Mouse (Mus musculus) lung, adult 2 months (tissue): ENCODE results near the gene Tns4. TPM values are rescaled to one million over a fixed set of nuclear protein-coding genes. Genes with fewer than 3 reads are reported as not detected.

Experiments used
- DNase-seq: peaks from one replicate; pipeline ENCODE4 v3.0.0; 2022
- H3K4me1 ChIP-seq: fragments of 200-500 bp; 2 replicates; pipeline ENCODE4 v1.6.1; 2011; ENCODE audit warnings: low read length; ENCODE audit not compliant: control insufficient read depth, insufficient read depth
- H3K4me3 ChIP-seq: fragments of 200-500 bp; replicated peaks from 2 replicates; pipeline ENCODE3; 2011; ENCODE audit warnings: low read depth, mild to moderate bottlenecking, control low read depth, low read length; ENCODE audit errors: extremely low read depth
- CTCF ChIP-seq: fragments of 200-500 bp; IDR thresholded peaks from 2 replicates; pipeline ENCODE4 v1.5.1; 2011; ENCODE audit warnings: mild to moderate bottlenecking, low read length, control low read depth; ENCODE audit not compliant: insufficient read depth
- POLR2A ChIP-seq: fragments of 200-500 bp; IDR thresholded peaks from 2 replicates; pipeline ENCODE4 v1.6.1; 2011; ENCODE audit warnings: low read depth, mild to moderate bottlenecking, control low read depth, low read length, borderline replicate concordance; ENCODE audit errors: extremely low read depth
- WGBS: fragments of 180-500 bp; shearing (Covaris S2); methylation state at CpG from one replicate; pipeline ENCODE4 v1.1.7; 2018; 5-methylcytosine and 5-hydroxymethylcytosine counted together
- polyA plus RNA-seq: library from polyadenylated mRNA; depleted of rRNA; stranded (reverse); fragments of >200 nt; gene quantifications from 2 replicates; pipeline ENCODE4 v1.2.3, GENCODE M21; 2012

The Tns4 gene
- polyA plus RNA-seq, 1 experiment = 4.9 TPM

DNA sequence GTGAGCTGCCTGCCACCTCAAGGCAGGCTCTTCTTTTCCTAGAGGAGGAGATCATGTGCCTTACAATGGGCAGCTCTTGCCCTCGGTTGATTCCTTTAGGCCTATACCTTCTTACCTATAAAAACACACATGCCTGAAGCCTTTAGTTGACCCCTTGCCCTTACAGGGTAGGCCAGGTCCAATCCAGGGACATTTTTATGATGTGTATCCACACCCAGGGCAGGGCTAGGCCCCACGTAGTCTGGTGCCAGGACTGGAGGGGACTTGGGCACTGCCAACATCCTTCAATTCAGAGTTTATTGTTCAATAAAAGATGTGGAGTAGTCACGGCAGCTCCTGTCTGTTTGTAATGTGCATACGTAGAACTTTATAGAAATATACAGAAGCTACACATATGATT, 7.3 kb upstream of the Tns4 start:
- Histone ChIP-seq H3K4me3 (no peak overlapping the region), H3K4me1 (no peaks in the 10 kb centered on the region; the same call in 1 of the 2 replicates)
- WGBS = 78% methylated on average over 4 of the region's 4 CpGs
- DNase-seq = no peak
- TF ChIP-seq CTCF = no peak
- TF ChIP-seq POLR2A = no peak

DNA sequence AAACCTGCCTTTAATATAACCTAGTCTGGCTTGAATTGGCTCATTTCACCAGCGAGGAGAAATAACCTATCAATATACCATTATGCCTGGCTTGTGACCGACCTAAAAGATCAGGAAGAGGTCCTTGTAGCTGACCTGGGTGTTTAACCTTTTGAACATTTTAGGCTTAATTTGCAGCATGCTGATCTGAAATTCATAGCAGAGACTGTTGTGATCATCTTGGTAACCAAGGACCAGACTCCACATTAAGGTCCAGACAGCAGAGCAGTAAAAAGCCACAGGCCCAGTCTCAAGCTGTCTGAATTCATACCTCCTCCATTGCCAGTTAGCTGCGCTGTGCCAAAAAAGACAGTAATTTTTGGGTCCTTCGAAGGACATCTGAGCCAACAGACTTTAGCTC, 6.7 kb upstream of the Tns4 start:
- no peak for DNase-seq
- WGBS = 87% methylated on average over 4 of the region's 4 CpGs
- no peaks in the 10 kb centered on the region; the same call in 1 of the 2 replicates for H3K4me1 ChIP-seq
- TF ChIP-seq POLR2A = no peak
- no peak for TF ChIP-seq CTCF
- no peak overlapping the region for H3K4me3 ChIP-seq

GRCm38 (mm10) chr11:99094911-99095676, 6.0 kb upstream of the Tns4 start:
- no peaks in the 10 kb centered on the region; the same call in 1 of the 2 replicates for H3K4me1 ChIP-seq
- H3K4me3 ChIP-seq = no peak overlapping the region
- DNase-seq = no peak
- no peak for TF ChIP-seq POLR2A
- no peak for TF ChIP-seq CTCF
- 33% methylated on average over 2 of the region's 2 CpGs for WGBS

DNA sequence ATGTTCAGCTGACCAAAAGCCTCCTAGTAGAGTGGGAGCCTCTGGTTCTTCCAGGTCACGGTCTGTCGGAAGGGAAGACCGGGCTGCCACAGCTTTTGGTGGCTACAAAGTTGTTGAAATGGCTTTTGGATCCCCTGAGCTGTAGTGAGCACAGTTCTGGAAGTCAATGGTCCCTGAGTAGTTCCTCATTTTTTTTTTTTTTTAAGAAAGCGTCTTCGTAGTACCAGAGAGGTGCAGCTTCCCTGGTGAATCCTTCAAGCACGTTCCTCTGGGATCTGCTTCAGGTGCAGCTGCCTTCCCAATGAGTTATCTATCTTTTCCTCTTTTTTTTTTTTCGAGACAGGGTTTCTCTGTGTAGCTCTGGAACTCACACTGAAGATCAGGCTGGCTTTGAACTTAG, 4.6 kb upstream of the Tns4 start:
- no peak for DNase-seq
- 77% methylated on average over 7 of the region's 7 CpGs for WGBS
- H3K4me3 ChIP-seq = no peak overlapping the region
- TF ChIP-seq POLR2A = no peak
- no peak for TF ChIP-seq CTCF
- no peaks in the 10 kb centered on the region for H3K4me1 ChIP-seq

GRCm38 (mm10) chr11:99091666-99092065, 2.6 kb upstream of the Tns4 start:
- 50% methylated on average over 2 of the region's 2 CpGs for WGBS
- TF ChIP-seq CTCF (no peak), POLR2A (no peak)
- DNase-seq = no peak

GRCm38 (mm10) chr11:99090391-99090790, 1.3 kb upstream of the Tns4 start:
- 84% methylated on average over 8 of the region's 8 CpGs for WGBS
- Histone ChIP-seq H3K4me1 (no peaks in the 10 kb centered on the region), H3K4me3 (no peak overlapping the region)
- TF ChIP-seq CTCF (no peak), POLR2A (no peak)
- no peak for DNase-seq

More at GRCm38 (mm10) chr11:99091666-99092065, 2.6 kb upstream of the Tns4 start:
- Histone ChIP-seq H3K4me1 (no peaks in the 10 kb centered on the region), H3K4me3 (no peak overlapping the region)

DNA sequence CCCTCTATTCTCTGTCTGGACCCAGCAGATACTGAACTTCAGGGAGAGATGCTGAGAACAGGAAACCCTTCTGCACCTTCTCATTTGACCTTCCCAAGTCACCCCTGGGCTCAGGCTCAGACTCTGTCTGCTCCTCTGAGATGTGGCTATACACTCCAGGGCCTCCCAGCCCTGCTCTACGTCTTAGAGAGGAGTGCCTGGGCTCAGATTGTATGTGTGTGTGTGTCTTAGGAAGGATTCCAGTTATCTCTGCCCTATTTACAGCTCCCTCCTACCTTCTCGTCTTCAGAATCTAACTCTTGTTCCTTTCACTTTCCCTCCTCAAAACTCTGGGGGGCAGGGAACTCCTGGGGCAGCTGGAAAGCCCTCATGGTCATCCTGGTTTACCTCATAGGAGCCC, 620 bp downstream of the Tns4 start:
- 49% methylated on average over 2 of the region's 2 CpGs for WGBS

GRCm38 (mm10) chr11:99084366-99084765, 4.7 kb downstream of the Tns4 start:
- TF ChIP-seq CTCF = no peak
- no peak for TF ChIP-seq POLR2A
- H3K4me1 ChIP-seq = no peaks in the 10 kb centered on the region
- no peak overlapping the region for H3K4me3 ChIP-seq
- DNase-seq = no peak
- 65% methylated on average over 9 of the region's 9 CpGs for WGBS

More for the DNA sequence above, 620 bp downstream of the Tns4 start:
- TF ChIP-seq CTCF (no peak), POLR2A (no peak)
- Histone ChIP-seq H3K4me1 (no peaks in the 10 kb centered on the region), H3K4me3 (no peak overlapping the region)
- no peak for DNase-seq

GRCm38 (mm10) chr11:99083516-99083915, 5.6 kb downstream of the Tns4 start:
- no peak for DNase-seq
- WGBS = 92% methylated on average over 8 of the region's 8 CpGs
- no peak for TF ChIP-seq POLR2A
- TF ChIP-seq CTCF = no peak
- H3K4me3 ChIP-seq = no peak overlapping the region
- no peaks in the 10 kb centered on the region for H3K4me1 ChIP-seq

DNA sequence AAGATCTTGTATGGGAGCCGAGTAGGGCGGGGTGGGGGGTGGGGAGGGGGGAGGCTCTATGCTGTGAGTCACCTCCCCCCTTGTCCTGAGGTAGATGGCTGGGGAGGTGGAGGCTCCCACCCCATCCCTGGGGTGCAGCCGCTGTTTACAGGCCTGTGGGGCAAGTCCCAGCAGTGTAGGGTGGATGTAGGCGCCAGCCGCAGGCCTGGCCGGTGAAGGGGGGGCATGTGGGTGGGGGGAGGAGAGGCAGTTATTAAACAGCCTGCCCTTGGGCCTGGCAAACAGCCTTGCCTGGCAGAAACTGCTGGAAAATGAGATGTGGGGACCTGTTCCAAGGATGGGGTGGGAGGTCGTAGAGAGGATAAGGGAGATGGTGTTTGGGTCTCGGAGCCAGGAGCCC, 7.0 kb downstream of the Tns4 start:
- DNase-seq = no peak
- Histone ChIP-seq H3K4me3 (no peak overlapping the region), H3K4me1 (no peaks in the 10 kb centered on the region)
- 56% methylated on average over 8 of the region's 8 CpGs for WGBS
- TF ChIP-seq CTCF (no peak), POLR2A (no peak)

GRCm38 (mm10) chr11:99081566-99081965, 7.5 kb downstream of the Tns4 start:
- no peak for DNase-seq
- WGBS = 53% methylated on average over 3 of the region's 3 CpGs

More at GRCm38 (mm10) chr11:99081566-99081965, 7.5 kb downstream of the Tns4 start:
- H3K4me3 ChIP-seq = no peak overlapping the region
- no peaks in the 10 kb centered on the region for H3K4me1 ChIP-seq
- TF ChIP-seq CTCF (no peak), POLR2A (no peak)
